Mouse (Mus musculus): ENCODE results near the gene Map3k9. TPM values are rescaled to one million over a fixed set of nuclear protein-coding genes. Genes with fewer than 3 reads are reported as not detected.
A peak's percentile ranks its signal among the peaks of the same experiment; 100 is the strongest.

Gene Map3k9
- polyA plus RNA-seq, 1 experiment = 3.3 TPM

DNA sequence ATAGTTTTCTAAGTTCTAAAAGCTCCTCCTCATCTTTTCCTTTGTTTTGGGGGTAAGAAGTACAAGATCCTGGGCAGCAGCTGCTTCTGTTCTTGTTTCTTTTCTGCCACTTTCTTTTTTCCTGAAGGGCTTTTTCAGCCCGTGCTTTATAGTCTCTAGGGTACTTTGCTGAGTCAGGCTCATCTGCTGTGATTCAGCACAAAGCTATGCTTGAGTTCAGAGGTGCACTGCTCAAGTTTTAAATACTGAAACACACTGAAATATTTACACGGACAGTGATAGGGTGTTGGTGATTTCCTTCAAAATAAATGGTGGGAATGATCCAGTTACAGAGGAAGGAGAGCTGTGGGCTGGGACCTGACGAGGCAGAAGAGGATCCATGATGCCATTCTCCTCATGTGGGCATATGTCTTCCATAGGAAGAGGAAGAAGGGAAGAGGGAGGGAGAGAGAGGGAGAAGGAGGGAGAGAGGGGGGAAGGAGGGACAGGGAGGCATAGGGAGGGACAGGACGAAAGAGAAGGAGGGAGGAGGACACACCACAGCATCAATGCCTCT is 32.9 kb downstream of the Map3k9 start:
- TF ChIP-seq CTCF (IDR thresholded peaks at IDR 0.05; ENCODE audit: control insufficient read depth, insufficient read depth, insufficient replicate concordance, low read depth, low read length) (no peak), POLR2A (IDR thresholded peaks at IDR 0.05; ENCODE audit: control insufficient read depth, low read depth, low read length) (no peak)
- Histone ChIP-seq H3K36me3 (ENCODE audit: control insufficient read depth, insufficient read depth, low read length) (no peaks in the 10 kb centered on the region), H3K27ac (ENCODE audit: control insufficient read depth, insufficient read depth, low read depth, low read length) (no peak overlapping the region), H3K4me1 (ENCODE audit: control insufficient read depth, insufficient read depth, low read length) (no peaks in the 10 kb centered on the region), H3K4me3 (ENCODE audit: control insufficient read depth, low read depth, low read length) (no peak overlapping the region), H3K27me3 (ENCODE audit: control insufficient read depth, insufficient read depth, low read length) (no peaks in the 10 kb centered on the region)

DNA sequence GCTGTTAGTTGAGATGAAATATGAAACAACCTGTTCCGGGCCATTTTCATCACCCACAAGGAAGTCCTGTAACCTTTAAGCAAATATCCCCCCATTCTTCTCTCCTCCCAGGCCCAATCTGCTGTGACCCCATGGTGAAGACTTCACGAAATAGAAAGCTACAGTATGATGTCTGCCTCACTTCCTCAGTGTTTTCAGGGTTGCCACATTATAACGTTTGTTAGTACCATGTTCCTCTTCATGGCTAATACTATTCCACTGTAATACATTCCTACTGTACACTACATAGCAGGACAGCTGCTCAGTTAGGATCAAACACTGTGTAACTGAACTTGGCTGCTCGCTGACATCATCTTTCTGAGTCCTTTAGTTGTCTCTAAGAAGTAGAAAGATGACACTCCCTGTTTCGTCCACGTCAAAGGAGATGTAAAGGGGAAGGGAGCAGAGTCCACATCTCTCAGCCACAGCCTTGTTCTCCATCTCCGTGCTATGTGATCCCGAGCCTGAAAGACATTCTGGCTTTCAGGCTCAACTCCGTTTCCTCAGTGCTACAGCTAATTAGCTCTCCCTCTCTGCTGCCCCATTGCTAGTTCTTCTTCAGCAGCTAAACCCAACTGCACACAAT is 34.5 kb downstream of the Map3k9 start:
- Histone ChIP-seq H3K27me3 (ENCODE audit: control insufficient read depth, insufficient read depth, low read length) (no peaks in the 10 kb centered on the region), H3K36me3 (ENCODE audit: control insufficient read depth, insufficient read depth, low read length) (no peaks in the 10 kb centered on the region), H3K4me3 (ENCODE audit: control insufficient read depth, low read depth, low read length) (no peak overlapping the region), H3K4me1 (ENCODE audit: control insufficient read depth, insufficient read depth, low read length) (peaks cover 2% of the 10 kb centered on the region; the same call in 1 of the 2 replicates), H3K27ac (ENCODE audit: control insufficient read depth, insufficient read depth, low read depth, low read length) (no peak overlapping the region)
- TF ChIP-seq CTCF (IDR thresholded peaks at IDR 0.05; ENCODE audit: control insufficient read depth, insufficient read depth, insufficient replicate concordance, low read depth, low read length) (no peak), POLR2A (IDR thresholded peaks at IDR 0.05; ENCODE audit: control insufficient read depth, low read depth, low read length) (no peak)

DNA sequence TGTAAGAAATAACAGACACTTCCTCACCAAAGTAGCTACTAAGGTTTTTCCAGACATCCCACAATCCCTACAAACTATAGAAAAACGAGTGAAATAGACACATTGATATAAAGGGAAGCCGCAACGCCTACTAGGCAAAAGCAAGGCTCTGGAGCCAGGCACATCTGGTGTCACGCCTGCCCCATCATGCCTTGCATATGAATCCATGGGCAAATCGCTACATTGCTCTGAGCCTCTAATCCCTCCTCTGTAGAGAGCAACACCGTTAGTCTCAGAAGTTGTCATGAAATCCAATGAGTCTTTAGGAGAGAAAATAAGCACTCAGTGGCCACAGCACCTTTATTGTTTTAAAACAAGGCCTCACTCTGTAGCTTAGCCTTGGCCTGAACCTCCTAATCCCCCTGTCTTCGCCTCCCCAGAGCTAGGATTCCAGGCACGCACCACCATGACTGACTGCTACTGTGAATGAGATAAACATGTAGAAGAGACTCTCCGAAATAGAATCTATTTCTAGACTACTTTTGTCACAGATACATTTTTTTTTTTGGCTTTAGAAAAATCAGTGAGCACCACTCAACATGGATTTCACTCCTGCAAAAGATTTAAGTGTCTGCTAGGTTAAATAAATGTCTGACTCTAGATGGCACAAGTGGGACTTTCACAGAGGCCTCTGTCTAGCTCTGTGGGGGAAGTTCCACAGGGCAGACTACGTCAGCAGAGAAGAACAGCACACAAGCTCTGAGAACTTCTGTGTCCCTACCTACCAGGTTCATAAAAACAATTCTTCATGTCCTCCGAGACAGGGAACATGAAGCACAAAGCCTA is 45.5 kb downstream of the Map3k9 start:
- Histone ChIP-seq H3K36me3 (ENCODE audit: control insufficient read depth, insufficient read depth, low read length) (no peaks in the 10 kb centered on the region), H3K27me3 (ENCODE audit: control insufficient read depth, insufficient read depth, low read length) (no peaks in the 10 kb centered on the region), H3K27ac (ENCODE audit: control insufficient read depth, insufficient read depth, low read depth, low read length) (no peak overlapping the region), H3K4me1 (ENCODE audit: control insufficient read depth, insufficient read depth, low read length) (no peaks in the 10 kb centered on the region), H3K4me3 (ENCODE audit: control insufficient read depth, low read depth, low read length) (no peak overlapping the region)
- TF ChIP-seq POLR2A (IDR thresholded peaks at IDR 0.05; ENCODE audit: control insufficient read depth, low read depth, low read length) (no peak), CTCF (IDR thresholded peaks at IDR 0.05; ENCODE audit: control insufficient read depth, insufficient read depth, insufficient replicate concordance, low read depth, low read length) (no peak)

DNA sequence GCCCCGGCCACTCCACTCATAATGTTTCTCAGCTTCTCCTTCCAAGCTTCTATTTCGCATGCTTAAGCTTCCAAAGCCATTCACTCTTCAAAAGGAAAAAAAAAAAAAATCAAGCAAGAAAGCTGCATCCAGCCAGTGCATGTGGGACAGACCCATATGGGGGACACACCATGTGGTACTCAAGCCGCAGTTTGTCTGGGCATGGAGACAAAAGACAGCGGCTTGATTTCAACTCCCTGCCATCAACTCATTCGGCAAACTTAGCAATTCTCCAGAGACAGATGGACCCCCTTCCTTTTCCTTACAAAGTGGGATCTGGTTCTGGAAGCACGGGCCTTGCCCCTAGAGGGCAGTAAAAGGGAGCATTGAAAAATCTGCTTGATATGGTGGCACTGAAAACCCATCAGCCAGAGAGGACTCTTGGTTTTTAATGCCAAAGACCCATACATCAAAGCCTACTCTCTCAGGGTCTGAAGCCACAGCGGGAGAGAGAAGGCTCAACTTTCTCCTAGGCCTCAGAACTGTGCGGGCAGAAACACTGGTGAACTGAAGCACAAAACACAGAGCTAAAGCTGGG is 54.6 kb downstream of the Map3k9 start:
- Histone ChIP-seq H3K4me1 (ENCODE audit: control insufficient read depth, insufficient read depth, low read length) (no peaks in the 10 kb centered on the region; the same call in 1 of the 2 replicates), H3K27me3 (ENCODE audit: control insufficient read depth, insufficient read depth, low read length) (no peaks in the 10 kb centered on the region), H3K4me3 (ENCODE audit: control insufficient read depth, low read depth, low read length) (no peak overlapping the region), H3K36me3 (ENCODE audit: control insufficient read depth, insufficient read depth, low read length) (no peaks in the 10 kb centered on the region), H3K27ac (ENCODE audit: control insufficient read depth, insufficient read depth, low read depth, low read length) (no peak overlapping the region)
- TF ChIP-seq POLR2A (IDR thresholded peaks at IDR 0.05; ENCODE audit: control insufficient read depth, low read depth, low read length) = no peak
- no peak for TF ChIP-seq CTCF (IDR thresholded peaks at IDR 0.05; ENCODE audit: control insufficient read depth, insufficient read depth, insufficient replicate concordance, low read depth, low read length)

DNA sequence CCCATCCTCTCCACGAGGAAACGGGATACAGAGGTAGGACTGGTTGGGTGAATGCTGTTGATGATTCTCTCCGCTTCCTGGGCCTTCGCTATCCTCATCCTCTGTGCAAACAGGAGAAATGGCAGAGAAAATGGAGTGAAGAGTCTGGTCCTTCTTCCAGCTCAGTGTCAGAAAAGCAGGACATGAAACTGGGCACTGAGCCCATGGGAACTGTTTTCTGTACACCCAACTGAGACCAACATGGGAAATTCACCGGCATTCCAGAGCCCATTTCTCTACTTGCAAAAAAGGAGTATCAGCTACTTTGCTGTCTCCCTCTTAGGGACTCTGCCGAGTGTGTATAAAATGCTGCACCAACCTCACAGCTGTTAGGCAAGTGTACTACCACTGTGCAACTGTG is 56.2 kb downstream of the Map3k9 start:
- no peak overlapping the region for H3K4me3 ChIP-seq (ENCODE audit: control insufficient read depth, low read depth, low read length)
- H3K27me3 ChIP-seq (ENCODE audit: control insufficient read depth, insufficient read depth, low read length) = no peaks in the 10 kb centered on the region
- TF ChIP-seq CTCF (IDR thresholded peaks at IDR 0.05; ENCODE audit: control insufficient read depth, insufficient read depth, insufficient replicate concordance, low read depth, low read length) = no peak
- TF ChIP-seq POLR2A (IDR thresholded peaks at IDR 0.05; ENCODE audit: control insufficient read depth, low read depth, low read length) = no peak
- no peaks in the 10 kb centered on the region; the same call in 1 of the 2 replicates for H3K4me1 ChIP-seq (ENCODE audit: control insufficient read depth, insufficient read depth, low read length)
- no peak overlapping the region for H3K27ac ChIP-seq (ENCODE audit: control insufficient read depth, insufficient read depth, low read depth, low read length)
- no peaks in the 10 kb centered on the region for H3K36me3 ChIP-seq (ENCODE audit: control insufficient read depth, insufficient read depth, low read length)

DNA sequence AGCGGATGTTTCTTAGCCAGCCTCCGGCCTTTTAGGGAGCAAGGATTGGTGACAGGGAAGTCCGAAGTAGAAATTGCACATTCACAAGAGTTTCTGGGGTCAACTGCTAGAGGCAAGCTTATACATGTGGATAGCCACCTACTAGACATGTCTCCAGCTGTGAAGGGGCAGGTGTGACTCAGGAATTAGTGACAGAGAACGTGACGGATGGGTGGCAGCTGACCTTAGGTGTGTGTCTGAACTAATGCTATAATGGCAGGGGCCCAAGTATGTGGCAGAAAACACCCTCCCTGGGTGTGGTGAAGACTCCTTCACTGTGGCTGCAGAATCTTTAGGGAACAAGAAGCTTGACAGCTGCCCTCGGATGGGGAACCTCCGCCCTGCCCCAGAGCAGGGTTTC is 57.6 kb downstream of the Map3k9 start:
- Histone ChIP-seq H3K27me3 (ENCODE audit: control insufficient read depth, insufficient read depth, low read length) (no peaks in the 10 kb centered on the region), H3K36me3 (ENCODE audit: control insufficient read depth, insufficient read depth, low read length) (no peaks in the 10 kb centered on the region), H3K4me3 (ENCODE audit: control insufficient read depth, low read depth, low read length) (no peak overlapping the region), H3K27ac (ENCODE audit: control insufficient read depth, insufficient read depth, low read depth, low read length) (no peak overlapping the region), H3K4me1 (ENCODE audit: control insufficient read depth, insufficient read depth, low read length) (no peaks in the 10 kb centered on the region; the same call in 1 of the 2 replicates)
- TF ChIP-seq POLR2A (IDR thresholded peaks at IDR 0.05; ENCODE audit: control insufficient read depth, low read depth, low read length) (no peak), CTCF (IDR thresholded peaks at IDR 0.05; ENCODE audit: control insufficient read depth, insufficient read depth, insufficient replicate concordance, low read depth, low read length) (no peak)

DNA sequence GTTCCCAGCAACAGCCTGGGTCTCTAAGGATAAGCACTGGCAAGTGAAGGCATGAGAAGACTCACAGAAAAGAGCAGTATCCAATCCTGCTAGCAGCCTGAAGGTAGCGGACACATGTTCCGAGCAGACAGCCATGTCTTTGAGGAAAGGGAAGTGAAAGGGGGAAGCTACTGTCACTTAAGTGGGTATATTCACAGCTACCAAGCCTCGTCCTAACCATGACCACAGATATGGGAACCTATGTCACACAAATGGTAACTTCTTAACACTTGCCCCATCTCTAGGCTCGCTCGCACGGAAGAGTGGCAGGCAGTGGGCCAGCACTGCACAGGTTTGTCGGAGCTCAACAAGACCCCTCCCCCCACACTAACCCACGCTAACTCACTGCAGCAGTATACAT is 61.3 kb downstream of the Map3k9 start:
- Histone ChIP-seq H3K4me3 (ENCODE audit: control insufficient read depth, low read depth, low read length) (peak overlapping the region; percentile 10), H3K4me1 (ENCODE audit: control insufficient read depth, insufficient read depth, low read length) (no peaks in the 10 kb centered on the region; the same call in 1 of the 2 replicates)
- TF ChIP-seq POLR2A (IDR thresholded peaks at IDR 0.05; ENCODE audit: control insufficient read depth, low read depth, low read length) (no peak), CTCF (IDR thresholded peaks at IDR 0.05; ENCODE audit: control insufficient read depth, insufficient read depth, insufficient replicate concordance, low read depth, low read length) (no peak)

More for the DNA sequence above, 61.3 kb downstream of the Map3k9 start:
- no peaks in the 10 kb centered on the region for H3K27me3 ChIP-seq (ENCODE audit: control insufficient read depth, insufficient read depth, low read length)
- no peaks in the 10 kb centered on the region for H3K36me3 ChIP-seq (ENCODE audit: control insufficient read depth, insufficient read depth, low read length)
- no peak overlapping the region for H3K27ac ChIP-seq (ENCODE audit: control insufficient read depth, insufficient read depth, low read depth, low read length)
